17 mouse cellular contexts compared by ENCODE assay signal in the genomic region with DNA sequence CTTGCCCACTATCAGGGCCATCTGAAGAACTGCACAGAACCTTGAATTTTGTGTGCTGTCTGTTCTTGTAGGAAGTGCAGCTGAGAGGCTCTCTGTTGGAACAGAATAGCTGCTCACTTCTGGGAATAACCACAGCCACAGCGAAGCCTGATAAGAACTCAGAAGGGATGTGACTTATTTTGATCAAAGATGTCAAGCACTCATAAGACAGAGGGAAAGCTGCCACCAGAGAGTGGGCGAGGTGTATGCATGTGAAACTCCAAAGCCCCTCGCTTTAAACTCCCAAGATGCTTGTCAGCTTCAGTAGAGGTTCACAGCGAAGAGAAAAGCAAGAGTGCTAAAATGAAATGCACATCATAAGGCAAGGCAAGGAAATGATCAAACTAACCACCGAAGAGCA.
A peak's percentile ranks its signal among the peaks of the same experiment; 100 is the strongest.
DNase-seq lines count a peak whose midpoint lies in the region; ATAC-seq and TF ChIP-seq lines count a peak whose summit lies in the region.
"Had no signal": no experiment of that assay in that cellular context is flagged by ENCODE, and none has a peak within 500 bp of the region (broad histone marks: within the 10 kb centered on the region; RNA-seq: fewer than 3 reads in every experiment).

No protein-coding gene starts in this region.

- TF ChIP-seq EP300 in liver, postnatal 0 days (IDR thresholded peaks at IDR 0.05; ENCODE audit: low read depth), result no peak

- H3K9ac ChIP-seq in liver, postnatal 0 days (replicated peaks), result no peak overlapping the region
- H3K9ac ChIP-seq: heart, embryonic 12.5 days; kidney, embryonic 15.5 days; limb, embryonic 13.5 days; midbrain, embryonic 12.5 days had no signal

- no peak overlapping the region for H3K27ac ChIP-seq in liver, postnatal 0 days (ENCODE audit: low read depth)
- H3K27ac ChIP-seq: kidney, embryonic 15.5 days; left cerebral cortex, adult 2 months; limb, embryonic 13.5 days; midbrain, embryonic 12.5 days had no signal

- intact Hi-C loops in heart, postnatal 10 days (cut with DNase I), result no loop called here

- H3K9me3 ChIP-seq in megakaryocyte, embryonic 14.5 days, result no peaks in the 10 kb centered on the region
- no peaks in the 10 kb centered on the region for H3K9me3 ChIP-seq in liver, postnatal 0 days (ENCODE audit: low read length)
- H3K9me3 ChIP-seq: heart, embryonic 12.5 days; kidney, embryonic 15.5 days; limb, embryonic 13.5 days; midbrain, embryonic 12.5 days had no signal

- WGBS in liver, postnatal 0 days (ENCODE audit: insufficient replicate concordance), result 42% methylated on average over 5 of the region's 5 CpGs

- H3K27me3 ChIP-seq in megakaryocyte, embryonic 14.5 days (replicated peaks), result no peaks in the 10 kb centered on the region
- H3K27me3 ChIP-seq in liver, postnatal 0 days (ENCODE audit: insufficient read depth, low read length), result no peaks in the 10 kb centered on the region
- H3K27me3 ChIP-seq: heart, embryonic 12.5 days; kidney, embryonic 15.5 days; limb, embryonic 13.5 days; midbrain, embryonic 12.5 days had no signal

- no peak overlapping the region for H3K4me2 ChIP-seq in liver, postnatal 0 days (ENCODE audit: low read depth, low read length)
- H3K4me2 ChIP-seq: heart, embryonic 12.5 days; kidney, embryonic 15.5 days; midbrain, embryonic 12.5 days had no signal

- no peak for ATAC-seq in megakaryocyte, adult 5-6 weeks (ENCODE audit: poor library complexity, severe bottlenecking)
- ATAC-seq in inflammation-experienced regulatory T-cells, adult 6 months, result peak; percentile 7
- ATAC-seq in liver, postnatal 0 days, result 0 out of 2 replicates have a peak, but pooled peaks have one; percentile 19

- H3K36me3 ChIP-seq in megakaryocyte, embryonic 14.5 days (replicated peaks; ENCODE audit: low read length), result peaks cover 5% of the 10 kb centered on the region
- H3K36me3 ChIP-seq in liver, postnatal 0 days (replicated peaks; ENCODE audit: insufficient read depth, low read length), result no peaks in the 10 kb centered on the region
- H3K36me3 ChIP-seq: heart, embryonic 12.5 days; kidney, embryonic 15.5 days; limb, embryonic 13.5 days; midbrain, embryonic 12.5 days had no signal

- DNase-seq in liver, postnatal 0 days, result no peak
- peak; percentile 54 for DNase-seq in thymus, postnatal 4 days
- DNase-seq in heart, postnatal 10 days, result no peak
- DNase-seq in gastrocnemius, postnatal 25 days, result no peak
- DNase-seq in layer of hippocampus, postnatal 25 days (ENCODE audit: extremely low spot score in 1 of 2, low spot score in 1 of 2), result no peak
- DNase-seq: adrenal gland, postnatal 14 days; cerebellum, adult 9-10 months; lung, postnatal 10 days had no signal

- peak overlapping the region; percentile 73 for H3K4me3 ChIP-seq in megakaryocyte, embryonic 14.5 days (replicated peaks)
- H3K4me3 ChIP-seq in liver, postnatal 0 days (ENCODE audit: low read depth, low read length), result no peak overlapping the region
- H3K4me3 ChIP-seq: heart, embryonic 12.5 days; kidney, embryonic 15.5 days; left cerebral cortex, adult 2 months; limb, embryonic 13.5 days; midbrain, embryonic 12.5 days; myocyte had no signal

- peaks cover 82% of the 10 kb centered on the region for H3K4me1 ChIP-seq in megakaryocyte, embryonic 14.5 days
- peaks cover 8% of the 10 kb centered on the region; the same call in 1 of the 2 replicates for H3K4me1 ChIP-seq in liver, postnatal 0 days (ENCODE audit: insufficient read depth)

- no peak for TF ChIP-seq CTCF in liver, postnatal 0 days (IDR thresholded peaks at IDR 0.05; ENCODE audit: low read depth)
